Mouse (Mus musculus) retina, adult 2 months (tissue): ENCODE results near the gene Gda.

ENCODE experiments used
- DNase-seq: peaks from one replicate; pipeline ENCODE4 v3.0.0-alpha.2; 2012; ENCODE audit warnings: low read depth, low spot score

Gene Gda

GRCm38 (mm10) chr19:21473345-21473744 lies at the start of gene Gda:
Gene Gda (minus strand): TSS chr19:21473445.
- DNase-seq, result no peak

- no peak for DNase-seq
These were observed 47.0 kb upstream of the Gda start for GRCm38 (mm10) chr19:21520280-21520679.

GRCm38 (mm10) chr19:21510116-21510515 lies 36.9 kb upstream of the Gda start:
- peak; percentile 8 for DNase-seq

- no peak for DNase-seq
These were observed 34.5 kb upstream of the Gda start for GRCm38 (mm10) chr19:21507561-21508232.

- DNase-seq, result no peak
These were observed 33.9 kb upstream of the Gda start for GRCm38 (mm10) chr19:21507133-21507532.

GRCm38 (mm10) chr19:21504716-21505115 lies 31.5 kb upstream of the Gda start:
- no peak for DNase-seq

GRCm38 (mm10) chr19:21499394-21499983 lies 26.2 kb upstream of the Gda start:
- DNase-seq, result peak; percentile 9

GRCm38 (mm10) chr19:21495817-21496216 lies 22.6 kb upstream of the Gda start:
- no peak for DNase-seq

GRCm38 (mm10) chr19:21493807-21494521 lies 20.7 kb upstream of the Gda start:
- DNase-seq, result no peak

GRCm38 (mm10) chr19:21491391-21491790 lies 18.1 kb upstream of the Gda start:
- DNase-seq, result no peak

GRCm38 (mm10) chr19:21487124-21487944 lies 14.1 kb upstream of the Gda start:
- DNase-seq, result no peak

GRCm38 (mm10) chr19:21482096-21482495 lies 8.9 kb upstream of the Gda start:
- no peak for DNase-seq

- DNase-seq, result no peak
These were observed 7.8 kb upstream of the Gda start for GRCm38 (mm10) chr19:21481031-21481430.

GRCm38 (mm10) chr19:21480053-21480419 lies 6.8 kb upstream of the Gda start:
- DNase-seq, result no peak

- DNase-seq, result no peak
These were observed 6.2 kb upstream of the Gda start for GRCm38 (mm10) chr19:21479183-21480052.

GRCm38 (mm10) chr19:21478538-21478937 lies 5.3 kb upstream of the Gda start:
- no peak for DNase-seq

GRCm38 (mm10) chr19:21477780-21478179 lies 4.5 kb upstream of the Gda start:
- DNase-seq, result no peak

- DNase-seq, result no peak
These were observed 3.5 kb upstream of the Gda start for GRCm38 (mm10) chr19:21476782-21477181.

- no peak for DNase-seq
These were observed 994 bp downstream of the Gda start for GRCm38 (mm10) chr19:21472121-21472780.

GRCm38 (mm10) chr19:21461221-21461960 lies 11.9 kb downstream of the Gda start:
- no peak for DNase-seq
